Mouse (Mus musculus): ENCODE measurements around the gene Thbd.
A peak's percentile ranks its signal among the peaks of the same experiment; 100 is the strongest.

The Thbd gene

GRCm38 (mm10) chr2:148421706-148422105, 13.7 kb upstream of the Thbd start:
- no peak for DNase-seq (ENCODE audit: inconsistent ontology term)

GRCm38 (mm10) chr2:148421112-148421511, 13.1 kb upstream of the Thbd start:
- DNase-seq (ENCODE audit: inconsistent ontology term) = no peak

- no peak for DNase-seq (ENCODE audit: inconsistent ontology term)
Measured at GRCm38 (mm10) chr2:148419776-148420175, 11.8 kb upstream of the Thbd start.

- DNase-seq (ENCODE audit: inconsistent ontology term) = no peak
Measured at GRCm38 (mm10) chr2:148419151-148419550, 11.2 kb upstream of the Thbd start.

- no peak for DNase-seq (ENCODE audit: inconsistent ontology term)
Measured at GRCm38 (mm10) chr2:148409821-148410220, 1.8 kb upstream of the Thbd start.

- DNase-seq (ENCODE audit: inconsistent ontology term) = peak; percentile 75
Measured at GRCm38 (mm10) chr2:148409141-148409540, 1.2 kb upstream of the Thbd start.

- no peak for DNase-seq (ENCODE audit: inconsistent ontology term)
Measured at GRCm38 (mm10) chr2:148408761-148409120, 753 bp upstream of the Thbd start.

- DNase-seq (ENCODE audit: inconsistent ontology term) = no peak
Measured at GRCm38 (mm10) chr2:148406971-148407869, 768 bp downstream of the Thbd start.

- no peak for DNase-seq (ENCODE audit: inconsistent ontology term)
Measured at GRCm38 (mm10) chr2:148406160-148406970, 1.6 kb downstream of the Thbd start.

- no peak for DNase-seq (ENCODE audit: inconsistent ontology term)
Measured at GRCm38 (mm10) chr2:148404906-148405305, 3.1 kb downstream of the Thbd start.

GRCm38 (mm10) chr2:148402227-148402626, 5.8 kb downstream of the Thbd start:
- DNase-seq (ENCODE audit: inconsistent ontology term) = no peak

GRCm38 (mm10) chr2:148398901-148399685, 8.9 kb downstream of the Thbd start:
- no peak for DNase-seq (ENCODE audit: inconsistent ontology term)

GRCm38 (mm10) chr2:148397784-148398100, 10.2 kb downstream of the Thbd start:
- peak; percentile 71 for DNase-seq (ENCODE audit: inconsistent ontology term)

- DNase-seq (ENCODE audit: inconsistent ontology term) = no peak
Measured at GRCm38 (mm10) chr2:148397015-148397783, 10.8 kb downstream of the Thbd start.

- no peak for DNase-seq (ENCODE audit: inconsistent ontology term)
Measured at GRCm38 (mm10) chr2:148396209-148396608, 11.8 kb downstream of the Thbd start.

GRCm38 (mm10) chr2:148395131-148396051, 12.6 kb downstream of the Thbd start, which contains the start of gene Sstr4:
Sstr4 (plus strand) TSS chr2:148395344.
- DNase-seq (ENCODE audit: inconsistent ontology term) = peak; percentile 60

GRCm38 (mm10) chr2:148393846-148394245, 14.1 kb downstream of the Thbd start:
- no peak for DNase-seq (ENCODE audit: inconsistent ontology term)

- no peak for DNase-seq (ENCODE audit: inconsistent ontology term)
Measured at GRCm38 (mm10) chr2:148393149-148393548, 14.8 kb downstream of the Thbd start.

GRCm38 (mm10) chr2:148387652-148388581, 20.1 kb downstream of the Thbd start:
- no peak for DNase-seq (ENCODE audit: inconsistent ontology term)
